Mouse (Mus musculus) intestine, postnatal 0 days (tissue): ENCODE data around the gene Scaf11. TPM values are rescaled to one million over a fixed set of nuclear protein-coding genes. Genes with fewer than 3 reads are reported as not detected.

Experiments
- ATAC-seq: fragments of 200-750 bp; cut with Nextera tagmentation; 2 replicates; pipeline ENCODE4 v1.8.0; 2017; ENCODE audit warnings: mild to moderate bottlenecking, moderate TSS enrichment, moderate library complexity
- H3K27ac ChIP-seq: fragments of 300-500 bp; sonication (generic); 2 replicates; pipeline ENCODE4 v1.5.1; 2014; ENCODE audit warnings: mild to moderate bottlenecking, low read depth, low read length, moderate library complexity
- H3K27me3 ChIP-seq: fragments of 300-500 bp; sonication (generic); replicated peaks from 2 replicates; pipeline ENCODE4 v1.6.1; 2014; ENCODE audit warnings: low read length, mixed read lengths; ENCODE audit not compliant: control insufficient read depth, insufficient read depth
- H3K36me3 ChIP-seq: fragments of 300-500 bp; sonication (generic); 2 replicates; pipeline ENCODE4 v1.6.1; 2014; ENCODE audit warnings: mild to moderate bottlenecking, moderate library complexity; ENCODE audit not compliant: control insufficient read depth, insufficient read depth
- H3K4me1 ChIP-seq: fragments of 300-500 bp; sonication (generic); replicated peaks from 2 replicates; pipeline ENCODE4 v1.6.1; 2014; ENCODE audit warnings: antibody characterized with exemption, low read length, mixed read lengths; ENCODE audit not compliant: control insufficient read depth, insufficient read depth
- H3K4me2 ChIP-seq: fragments of 300-500 bp; sonication (generic); replicated peaks from 2 replicates; pipeline ENCODE4 v1.6.1; 2014; ENCODE audit warnings: low read depth, mild to moderate bottlenecking, moderate library complexity
- H3K4me3 ChIP-seq: fragments of 300-500 bp; sonication (generic); 2 replicates; pipeline ENCODE4 v1.5.1; 2014; ENCODE audit warnings: low read depth, low read length
- H3K9ac ChIP-seq: fragments of 300-500 bp; sonication (generic); 2 replicates; pipeline ENCODE4 v1.6.1; 2014; ENCODE audit warnings: mild to moderate bottlenecking, low read depth, low read length
- H3K9me3 ChIP-seq: fragments of 300-500 bp; sonication (generic); 2 replicates; pipeline ENCODE4 v1.6.1; 2016; ENCODE audit warnings: mixed run types; ENCODE audit not compliant: control insufficient read depth
- CTCF ChIP-seq: sonication (generic); IDR thresholded peaks from 2 replicates; pipeline ENCODE4 v1.5.1; 2016; ENCODE audit warnings: low read depth, mild to moderate bottlenecking, control low read depth, antibody characterized with exemption, moderate library complexity
- WGBS: fragments of 180-500 bp; shearing (Covaris S2); extraction: QIAGEN DNeasy Blood & Tissue Kit; methylation state at CpG from one replicate; pipeline ENCODE4 v1.1.7; 2014; 5-methylcytosine and 5-hydroxymethylcytosine counted together
- polyA plus RNA-seq: library from polyadenylated mRNA; unstranded; fragments of >200 nt; fragmentation: Nextera tagmentation; extraction: Ambion mirVana; gene quantifications from 2 replicates; pipeline ENCODE4 v1.2.1, GENCODE M21; 2015

Gene Scaf11
- polyA plus RNA-seq, 1 experiment from 2014 or later = 47.8 TPM

DNA sequence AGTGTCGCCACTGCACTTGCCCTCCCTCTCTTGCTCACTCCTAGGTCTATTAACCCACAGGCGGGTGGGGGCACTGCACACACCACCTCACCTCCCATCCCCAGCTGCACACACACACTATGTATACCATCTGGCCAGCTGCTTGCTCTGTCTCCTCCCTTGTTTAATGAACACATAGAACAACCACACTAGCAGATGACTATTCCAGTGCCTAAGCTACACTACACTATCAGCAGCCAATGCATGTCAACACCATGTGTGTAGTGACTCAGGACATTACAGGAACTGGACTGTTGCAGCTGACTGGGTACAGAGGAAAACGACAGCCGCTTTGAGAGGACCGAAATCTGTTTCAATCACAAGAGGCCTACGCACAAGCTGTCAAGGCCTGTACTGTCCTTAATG lies 51.9 kb downstream of the Scaf11 start:
- Histone ChIP-seq H3K4me1 (0 out of 2 replicates have a peak, but pooled peaks cover 4% of the 10 kb centered on the region), H3K27me3 (no peaks in the 10 kb centered on the region), H3K36me3 (peaks cover 26% of the 10 kb centered on the region), H3K4me3 (no peak overlapping the region), H3K27ac (no peak overlapping the region), H3K9me3 (no peaks in the 10 kb centered on the region), H3K4me2 (no peak overlapping the region), H3K9ac (no peak overlapping the region)
- TF ChIP-seq CTCF = no peak
- peak; percentile 64 for ATAC-seq
- WGBS = 86% methylated on average over 6 of the region's 6 CpGs

DNA sequence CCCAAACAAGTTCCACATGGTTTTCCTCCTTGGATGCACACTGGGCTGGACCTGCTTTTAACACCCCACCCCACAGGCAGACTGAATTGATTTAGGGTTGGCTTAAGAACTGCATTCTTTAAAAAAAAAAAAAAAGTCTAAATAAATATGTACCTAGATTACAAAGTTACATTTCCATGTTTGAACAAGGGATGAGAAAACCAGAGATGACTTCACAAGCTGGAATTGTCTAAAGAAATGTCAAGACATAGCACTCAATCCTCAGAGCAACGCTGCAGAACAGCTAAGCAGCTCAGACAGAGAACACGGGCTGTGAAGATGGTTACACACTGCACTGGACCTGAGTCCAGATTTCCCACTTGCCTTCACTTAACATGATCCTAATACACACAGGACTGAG lies 53.5 kb downstream of the Scaf11 start:
- peaks cover 17% of the 10 kb centered on the region for H3K36me3 ChIP-seq
- H3K27ac ChIP-seq = no peak overlapping the region; the same call in 1 of the 2 replicates
- no peaks in the 10 kb centered on the region for H3K27me3 ChIP-seq
- H3K4me3 ChIP-seq = no peak overlapping the region
- no peaks in the 10 kb centered on the region for H3K9me3 ChIP-seq
- ATAC-seq = no peak
- no peak overlapping the region for H3K4me2 ChIP-seq
- no peak overlapping the region for H3K9ac ChIP-seq
- H3K4me1 ChIP-seq = 0 out of 2 replicates have a peak, but pooled peaks cover 4% of the 10 kb centered on the region
- 39% methylated on average over 2 of the region's 2 CpGs for WGBS
- TF ChIP-seq CTCF = no peak

DNA sequence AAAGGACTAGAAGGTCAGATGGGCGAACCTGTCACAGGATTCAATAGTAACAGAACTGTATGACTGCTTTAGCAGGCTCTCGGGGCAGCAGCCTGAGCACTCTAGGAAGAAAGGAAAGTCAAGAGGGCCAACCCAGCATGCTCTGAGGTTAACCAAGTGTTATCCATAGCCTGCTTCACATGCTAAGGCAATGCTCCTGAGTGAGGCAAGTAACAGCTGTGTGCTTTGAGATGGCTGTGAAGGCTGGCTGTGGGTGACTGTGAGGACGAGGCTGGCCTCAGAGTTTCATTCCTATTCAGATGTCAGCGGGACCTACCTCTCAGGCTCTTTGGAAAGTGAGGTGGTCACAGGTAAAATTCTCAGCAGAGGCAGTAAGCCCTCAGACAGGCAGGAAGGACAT lies 54.4 kb downstream of the Scaf11 start:
- TF ChIP-seq CTCF = no peak
- H3K27me3 ChIP-seq = no peaks in the 10 kb centered on the region
- ATAC-seq = no peak
- 0 out of 2 replicates have a peak, but pooled peaks cover 4% of the 10 kb centered on the region for H3K4me1 ChIP-seq
- 0 out of 2 replicates have a peak overlapping the region, but pooled peaks have one; percentile 17 for H3K27ac ChIP-seq
- 80% methylated on average over 4 of the region's 4 CpGs for WGBS
- H3K9ac ChIP-seq = no peak overlapping the region
- no peak overlapping the region for H3K4me2 ChIP-seq
- H3K36me3 ChIP-seq = peaks cover 14% of the 10 kb centered on the region
- H3K9me3 ChIP-seq = no peaks in the 10 kb centered on the region
- no peak overlapping the region for H3K4me3 ChIP-seq

DNA sequence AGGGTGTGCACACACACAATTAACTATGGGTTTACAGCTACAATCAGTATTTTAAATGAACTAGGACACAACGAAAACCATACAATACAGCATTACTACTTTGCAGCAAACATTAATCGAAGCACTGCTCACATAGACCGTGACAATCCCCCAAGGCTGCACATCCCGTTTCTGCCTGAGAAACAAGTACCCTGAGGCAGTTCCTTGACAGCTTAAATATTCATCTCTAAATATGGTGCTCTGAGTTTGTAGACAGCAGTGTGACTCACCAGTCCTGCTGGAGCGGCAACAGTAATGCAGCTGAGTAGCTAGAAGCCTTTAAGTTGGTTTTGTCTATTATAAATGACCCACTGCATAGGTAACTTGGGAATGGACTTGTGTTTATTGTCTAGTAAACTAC lies 55.1 kb downstream of the Scaf11 start:
- H3K27me3 ChIP-seq = no peaks in the 10 kb centered on the region
- H3K36me3 ChIP-seq = peaks cover 13% of the 10 kb centered on the region
- H3K4me2 ChIP-seq = no peak overlapping the region
- no peak overlapping the region for H3K9ac ChIP-seq
- no peaks in the 10 kb centered on the region for H3K9me3 ChIP-seq
- no peak for ATAC-seq
- no peak overlapping the region for H3K4me3 ChIP-seq
- no peak overlapping the region for H3K27ac ChIP-seq
- 0 out of 2 replicates have a peak, but pooled peaks cover 4% of the 10 kb centered on the region for H3K4me1 ChIP-seq
- no peak for TF ChIP-seq CTCF
- WGBS = 76% methylated on average over 5 of the region's 5 CpGs

DNA sequence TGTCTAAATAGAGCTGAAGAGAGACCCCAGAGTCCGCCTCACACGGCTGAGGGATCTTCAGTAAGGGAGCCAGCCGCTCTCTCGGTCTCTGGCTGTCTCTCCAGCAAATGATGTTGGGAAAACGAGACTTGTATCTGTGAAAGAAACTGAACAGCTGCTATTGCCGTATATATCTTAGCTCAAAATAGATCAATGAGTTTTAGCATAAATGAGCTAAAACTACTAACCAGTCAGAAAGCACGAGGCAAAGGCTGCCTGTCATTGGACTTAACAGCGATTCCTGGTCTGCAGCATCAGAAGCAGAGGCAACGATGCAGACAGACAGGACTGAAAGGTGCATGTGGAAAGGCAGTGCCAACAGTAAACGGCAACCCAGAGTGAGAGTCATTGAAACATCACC lies 62.3 kb downstream of the Scaf11 start:
- no peak for TF ChIP-seq CTCF
- peaks cover 35% of the 10 kb centered on the region for H3K36me3 ChIP-seq
- 85% methylated on average over 10 of the region's 10 CpGs for WGBS
- H3K9me3 ChIP-seq = no peaks in the 10 kb centered on the region
- no peak overlapping the region for H3K27ac ChIP-seq
- H3K4me2 ChIP-seq = no peak overlapping the region
- H3K4me1 ChIP-seq = no peaks in the 10 kb centered on the region
- H3K9ac ChIP-seq = no peak overlapping the region
- H3K4me3 ChIP-seq = no peak overlapping the region
- no peak for ATAC-seq
- H3K27me3 ChIP-seq = no peaks in the 10 kb centered on the region

DNA sequence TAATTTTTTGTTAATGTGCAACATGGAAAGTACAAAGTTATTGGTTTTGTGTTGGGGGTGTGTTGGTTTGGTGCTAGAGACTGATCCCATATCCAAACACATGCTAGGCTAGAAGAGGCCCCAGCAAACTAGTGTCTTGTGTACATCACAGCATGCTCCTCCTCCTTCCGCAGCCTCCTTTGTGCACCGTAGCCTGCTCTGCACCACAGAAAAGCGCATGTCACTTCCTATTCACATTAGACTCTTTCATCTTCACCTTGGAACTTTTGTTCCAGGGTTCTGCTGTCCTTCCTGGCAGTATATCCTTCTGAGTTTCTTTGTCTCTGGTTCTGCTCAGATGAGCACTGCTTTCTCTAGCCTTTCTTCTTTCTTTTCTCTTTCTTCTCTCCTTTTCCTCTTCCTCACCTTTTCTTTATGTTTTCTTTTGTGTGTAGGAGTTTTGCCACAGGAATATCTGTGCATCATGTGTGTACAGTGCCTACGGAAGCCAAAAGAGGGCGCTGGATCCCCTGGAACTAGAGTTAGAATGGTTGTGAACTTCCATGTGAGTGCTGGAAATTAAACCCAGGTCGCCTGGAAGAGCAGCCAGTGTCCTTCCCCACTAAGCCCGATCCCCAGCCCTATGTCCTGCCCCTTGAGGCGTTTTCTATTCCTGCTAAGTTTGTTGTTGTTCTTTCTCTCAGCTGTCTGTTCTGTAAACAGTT lies 63.9 kb downstream of the Scaf11 start:
- peaks cover 42% of the 10 kb centered on the region for H3K36me3 ChIP-seq
- 0 out of 2 replicates have a peak, but pooled peaks have one; percentile 10 for TF ChIP-seq CTCF
- H3K4me2 ChIP-seq = no peak overlapping the region
- H3K9me3 ChIP-seq = no peaks in the 10 kb centered on the region
- H3K4me3 ChIP-seq = no peak overlapping the region
- WGBS = 85% methylated on average over 8 of the region's 8 CpGs
- H3K27me3 ChIP-seq = no peaks in the 10 kb centered on the region
- H3K4me1 ChIP-seq = no peaks in the 10 kb centered on the region
- no peak overlapping the region for H3K27ac ChIP-seq
- ATAC-seq = no peak
- H3K9ac ChIP-seq = no peak overlapping the region

DNA sequence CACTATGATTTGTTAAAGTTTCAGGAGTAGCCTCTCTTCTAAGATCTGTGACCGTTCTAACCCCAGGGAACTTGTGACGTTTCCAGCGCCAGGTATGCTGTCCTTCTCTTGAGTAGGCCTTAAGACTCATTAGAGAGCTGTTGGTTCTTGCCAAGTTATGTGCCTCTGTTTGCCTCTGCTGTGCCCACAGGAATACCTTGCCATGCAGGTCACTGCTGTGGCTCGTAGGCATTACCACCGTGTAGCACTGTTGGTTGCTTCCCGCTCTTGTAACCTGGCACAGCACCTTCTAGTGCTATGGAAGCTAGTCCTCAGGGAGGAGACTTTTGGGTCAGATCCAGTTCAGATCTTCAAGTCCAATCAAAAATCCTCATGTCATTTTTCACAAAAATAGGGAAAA lies 65.6 kb downstream of the Scaf11 start:
- ATAC-seq = no peak
- TF ChIP-seq CTCF = no peak
- Histone ChIP-seq H3K4me3 (no peak overlapping the region), H3K9ac (no peak overlapping the region), H3K36me3 (peaks cover 50% of the 10 kb centered on the region), H3K9me3 (no peaks in the 10 kb centered on the region), H3K27me3 (no peaks in the 10 kb centered on the region), H3K4me1 (no peaks in the 10 kb centered on the region), H3K4me2 (no peak overlapping the region), H3K27ac (no peak overlapping the region)
- WGBS = 96% methylated on average over 6 of the region's 6 CpGs
